Mouse (Mus musculus): ENCODE measurements around the gene Usp50.

The Usp50 gene

GRCm38 (mm10) chr2:126783370-126783769 lies at the start of gene Usp50:
Usp50 (minus strand) TSS chr2:126783470.
- no peak for DNase-seq (ENCODE audit: low read depth, low spot score)

GRCm38 (mm10) chr2:126817414-126817813 lies 34.1 kb upstream of the Usp50 start:
- no peak for DNase-seq (ENCODE audit: low read depth, low spot score)

GRCm38 (mm10) chr2:126816644-126817347 lies 33.5 kb upstream of the Usp50 start:
- DNase-seq (ENCODE audit: low read depth, low spot score), result no peak

- DNase-seq (ENCODE audit: low read depth, low spot score), result peak; percentile 51
Observed at GRCm38 (mm10) chr2:126815822-126816221, 32.6 kb upstream of the Usp50 start.

GRCm38 (mm10) chr2:126801980-126802379 lies 18.7 kb upstream of the Usp50 start:
- no peak for DNase-seq (ENCODE audit: low read depth, low spot score)

- no peak for DNase-seq (ENCODE audit: low read depth, low spot score)
Observed at GRCm38 (mm10) chr2:126798455-126798854, 15.2 kb upstream of the Usp50 start.

GRCm38 (mm10) chr2:126795708-126796107 lies 12.4 kb upstream of the Usp50 start:
- DNase-seq (ENCODE audit: low read depth, low spot score), result peak; percentile 35

GRCm38 (mm10) chr2:126792611-126793010 lies 9.3 kb upstream of the Usp50 start:
- DNase-seq (ENCODE audit: low read depth, low spot score), result peak; percentile 74

- DNase-seq (ENCODE audit: low read depth, low spot score), result no peak
Observed at GRCm38 (mm10) chr2:126787721-126788342, 4.6 kb upstream of the Usp50 start.

GRCm38 (mm10) chr2:126782433-126782832 lies 837 bp downstream of the Usp50 start:
- peak; percentile 98 for DNase-seq (ENCODE audit: low read depth, low spot score)

- DNase-seq (ENCODE audit: low read depth, low spot score), result no peak
Observed at GRCm38 (mm10) chr2:126781478-126781877, 1.8 kb downstream of the Usp50 start.

- no peak for DNase-seq (ENCODE audit: low read depth, low spot score)
Observed at GRCm38 (mm10) chr2:126780286-126780685, 3.0 kb downstream of the Usp50 start.

GRCm38 (mm10) chr2:126778806-126779205 lies 4.5 kb downstream of the Usp50 start:
- DNase-seq (ENCODE audit: low read depth, low spot score), result no peak

- no peak for DNase-seq (ENCODE audit: low read depth, low spot score)
Observed at GRCm38 (mm10) chr2:126776416-126776815, 6.9 kb downstream of the Usp50 start.

- no peak for DNase-seq (ENCODE audit: low read depth, low spot score)
Observed at GRCm38 (mm10) chr2:126775951-126776350, 7.3 kb downstream of the Usp50 start.

- no peak for DNase-seq (ENCODE audit: low read depth, low spot score)
Observed at GRCm38 (mm10) chr2:126772217-126772616, 11.1 kb downstream of the Usp50 start.

GRCm38 (mm10) chr2:126769431-126770181 lies 13.7 kb downstream of the Usp50 start:
- peak; percentile 89 for DNase-seq (ENCODE audit: low read depth, low spot score)

- peak; percentile 37 for DNase-seq (ENCODE audit: low read depth, low spot score)
Observed at GRCm38 (mm10) chr2:126768194-126768593, 15.1 kb downstream of the Usp50 start.

GRCm38 (mm10) chr2:126767599-126767998 lies 15.7 kb downstream of the Usp50 start:
- peak; percentile 21 for DNase-seq (ENCODE audit: low read depth, low spot score)

GRCm38 (mm10) chr2:126765867-126766582 lies 17.2 kb downstream of the Usp50 start:
- no peak for DNase-seq (ENCODE audit: low read depth, low spot score)

- DNase-seq (ENCODE audit: low read depth, low spot score), result no peak
Observed at GRCm38 (mm10) chr2:126759351-126759750, 23.9 kb downstream of the Usp50 start.

GRCm38 (mm10) chr2:126755664-126756063 lies 27.6 kb downstream of the Usp50 start:
- no peak for DNase-seq (ENCODE audit: low read depth, low spot score)
